Mouse (Mus musculus) E14TG2a.4 (cell line): ENCODE results near the gene Zfp981.
"Not testable (repeated sequence)": the region's sequence is repeated elsewhere in the genome, so short reads cannot be mapped to it uniquely, and the experiment has no call there.

ENCODE experiments used
- H3K27me3 ChIP-seq: 2 replicates; pipeline ENCODE4 v1.6.1; 2014; ENCODE audit warnings: low read length, control low read depth; ENCODE audit not compliant: insufficient read depth
- H3K36me3 ChIP-seq: 2 replicates; pipeline ENCODE4 v1.6.1; 2014; ENCODE audit warnings: low read length, control low read depth; ENCODE audit not compliant: insufficient read depth
- H3K4me1 ChIP-seq: replicated peaks from 2 replicates; pipeline ENCODE4 v1.6.1; 2014; ENCODE audit warnings: low read depth, low read length, control low read depth
- H3K4me3 ChIP-seq: replicated peaks from 2 replicates; pipeline ENCODE4 v1.5.1; 2014; ENCODE audit warnings: mild to moderate bottlenecking, low read length
- H3K9me3 ChIP-seq: 2 replicates; pipeline ENCODE4 v1.6.1; 2014; ENCODE audit warnings: low read length, control low read depth
- CTCF ChIP-seq: conservative IDR thresholded peaks from 2 replicates; pipeline ENCODE4 v1.5.1; 2014; ENCODE audit warnings: low read length
- NANOG ChIP-seq: IDR thresholded peaks from 2 replicates; pipeline ENCODE4 v1.6.1; 2014; ENCODE audit warnings: borderline replicate concordance, low read length, mixed read lengths
- POU5F1 ChIP-seq: IDR thresholded peaks from 2 replicates; pipeline ENCODE4 v1.6.1; 2014; ENCODE audit warnings: low read length, borderline replicate concordance

Gene Zfp981

DNA sequence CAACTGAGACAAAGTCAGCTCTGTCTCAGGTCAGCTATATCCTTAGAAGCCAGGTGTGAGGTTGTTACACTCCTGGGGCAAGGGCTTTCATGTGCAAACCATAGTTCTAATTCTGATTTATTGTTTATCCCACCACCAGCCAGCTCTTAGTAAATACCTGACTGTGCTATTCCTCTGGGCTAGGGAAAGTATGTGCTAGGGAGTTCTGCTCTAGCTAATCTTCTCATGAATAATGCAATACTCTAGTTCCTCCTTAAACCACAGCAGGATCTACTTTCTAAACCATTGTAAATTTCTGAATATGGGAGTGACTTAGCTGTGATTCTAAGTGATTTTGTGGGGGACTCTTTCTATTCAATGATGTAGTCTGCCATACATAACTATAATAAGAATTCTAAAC is 9.4 kb upstream of the Zfp981 start:
- Histone ChIP-seq H3K9me3 (peaks cover 18% of the 10 kb centered on the region), H3K4me1 (no peaks in the 10 kb centered on the region), H3K4me3 (no peak overlapping the region), H3K36me3 (no peaks in the 10 kb centered on the region), H3K27me3 (peaks cover 3% of the 10 kb centered on the region; the same call in 1 of the 2 replicates)
- TF ChIP-seq CTCF (no peak), POU5F1 (peak; percentile 78), NANOG (no peak)

DNA sequence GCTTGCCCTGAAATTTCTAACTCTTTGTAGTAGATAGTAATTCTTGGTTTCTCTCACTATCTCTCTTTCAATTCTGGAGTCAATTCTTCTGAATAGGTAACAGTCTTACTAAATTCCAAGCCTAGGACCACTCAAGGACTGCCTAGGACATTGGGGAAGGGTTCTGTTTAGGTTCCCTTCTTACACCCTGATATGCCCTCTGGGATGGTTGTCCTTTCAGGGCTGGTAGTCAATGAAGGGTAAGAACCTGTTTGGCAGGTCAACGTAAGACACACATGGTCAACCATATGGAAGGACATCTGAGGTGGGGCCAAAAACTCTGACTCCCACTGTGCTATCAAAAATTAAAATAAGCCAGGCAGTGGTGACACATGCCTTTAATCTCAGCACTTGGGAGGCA is 9.0 kb upstream of the Zfp981 start:
- Histone ChIP-seq H3K4me3 (no peak overlapping the region), H3K9me3 (peaks cover 23% of the 10 kb centered on the region), H3K36me3 (no peaks in the 10 kb centered on the region), H3K27me3 (peaks cover 3% of the 10 kb centered on the region; the same call in 1 of the 2 replicates), H3K4me1 (peaks cover 1% of the 10 kb centered on the region)
- TF ChIP-seq CTCF = no peak
- no peak for TF ChIP-seq NANOG
- TF ChIP-seq POU5F1 = no peak

DNA sequence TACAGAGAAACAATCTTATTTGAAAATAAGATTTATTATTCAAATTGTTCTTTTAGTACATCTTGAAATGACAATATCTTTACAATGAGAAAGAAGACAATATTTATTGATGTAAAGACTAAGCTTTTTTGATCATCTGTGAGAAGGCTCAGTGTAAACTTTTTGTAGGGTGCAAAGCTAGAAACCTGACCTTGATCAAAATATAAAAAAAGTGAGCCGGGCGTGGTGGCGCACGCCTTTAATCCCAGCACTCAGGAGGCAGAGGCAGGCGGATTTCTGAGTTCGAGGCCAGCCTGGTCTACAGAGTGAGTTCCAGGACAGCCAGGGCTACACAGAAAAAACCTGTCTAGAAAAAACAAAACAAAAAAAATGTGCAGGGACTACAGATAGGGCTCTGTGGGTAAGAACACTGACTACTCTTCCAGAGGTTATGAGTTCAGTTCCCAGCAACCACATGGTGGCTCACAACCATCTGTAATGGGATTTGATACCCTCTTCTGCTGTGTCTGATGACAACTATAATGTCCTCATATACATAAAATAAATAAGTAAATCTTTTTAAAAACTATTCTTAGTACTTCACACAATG is 8.4 kb upstream of the Zfp981 start:
- H3K27me3 ChIP-seq, H3K4me1 ChIP-seq, H3K4me3 ChIP-seq, H3K36me3 ChIP-seq: not testable (repeated sequence)
- H3K9me3 ChIP-seq = peaks cover 28% of the 10 kb centered on the region

DNA sequence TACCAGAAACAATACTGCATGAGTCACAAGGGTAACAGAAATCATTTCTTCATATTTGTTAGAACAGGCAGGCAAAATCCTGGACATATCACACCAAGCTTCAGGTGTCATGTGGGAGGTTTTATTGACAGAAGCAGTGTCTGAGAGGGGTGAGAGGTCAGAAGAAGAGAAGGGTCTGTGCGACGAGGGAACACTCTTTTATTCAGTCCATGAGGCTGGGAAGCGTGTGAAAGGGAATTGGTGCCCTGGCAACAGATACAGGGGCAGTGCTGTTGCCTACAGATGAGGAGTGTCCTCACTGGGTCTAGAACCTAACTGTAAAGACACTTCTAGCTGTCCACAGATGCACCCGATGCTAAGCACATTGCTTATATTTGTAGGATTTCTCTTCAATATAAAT is 6.8 kb upstream of the Zfp981 start:
- no peak overlapping the region for H3K4me3 ChIP-seq
- no peaks in the 10 kb centered on the region for H3K27me3 ChIP-seq
- H3K4me1 ChIP-seq = peaks cover 10% of the 10 kb centered on the region
- no peaks in the 10 kb centered on the region for H3K36me3 ChIP-seq
- peaks cover 28% of the 10 kb centered on the region for H3K9me3 ChIP-seq
- no peak for TF ChIP-seq POU5F1
- no peak for TF ChIP-seq NANOG
- TF ChIP-seq CTCF = no peak

DNA sequence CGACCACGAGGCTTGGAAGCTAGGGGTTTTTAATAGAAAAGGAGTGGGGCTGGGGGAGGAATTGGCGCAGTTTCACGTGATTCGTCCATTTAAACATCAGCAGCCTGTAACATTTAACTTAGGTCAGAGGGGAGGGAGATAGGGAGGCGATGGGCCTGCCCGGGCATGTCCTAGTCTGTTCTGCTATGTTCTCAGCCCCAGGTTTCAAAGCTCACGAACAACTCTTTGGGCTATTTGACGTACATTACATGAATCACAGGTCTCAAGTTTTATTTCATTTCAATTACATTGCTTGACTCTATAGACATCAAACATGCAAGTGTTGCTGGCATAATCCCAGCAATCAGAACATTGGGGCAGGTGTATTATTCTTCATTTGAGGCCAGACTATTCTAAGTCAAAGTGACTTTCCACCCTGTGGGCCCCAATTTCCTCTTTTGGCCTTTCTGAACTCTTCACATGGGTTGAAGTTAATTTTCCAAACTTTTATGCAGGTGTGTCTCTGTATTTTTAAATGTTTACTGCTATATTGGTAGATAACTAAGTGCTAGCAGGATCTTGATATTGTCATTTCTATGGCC is 4.0 kb upstream of the Zfp981 start:
- Histone ChIP-seq H3K9me3 (peaks cover 18% of the 10 kb centered on the region), H3K4me1 (peaks cover 17% of the 10 kb centered on the region)
- not testable (repeated sequence) for H3K27me3 ChIP-seq, H3K36me3 ChIP-seq, H3K4me3 ChIP-seq

DNA sequence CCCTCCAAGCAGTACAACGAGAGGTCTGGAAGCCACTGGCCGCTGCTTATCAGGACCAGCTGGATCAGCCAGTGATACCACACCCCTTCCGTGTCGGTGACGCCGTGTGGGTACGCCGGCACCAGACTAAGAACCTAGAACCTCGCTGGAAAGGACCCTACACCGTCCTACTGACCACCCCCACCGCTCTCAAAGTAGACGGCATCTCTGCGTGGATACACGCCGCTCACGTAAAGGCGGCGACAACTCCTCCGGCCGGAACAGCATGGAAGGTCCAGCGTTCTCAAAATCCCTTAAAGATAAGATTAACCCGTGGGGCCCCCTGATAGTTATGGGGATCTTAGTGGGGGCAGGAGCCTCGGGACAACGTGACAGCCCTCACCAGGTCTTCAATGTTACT is 7.2 kb downstream of the Zfp981 start:
- H3K27me3 ChIP-seq, H3K4me3 ChIP-seq, H3K9me3 ChIP-seq: not testable (repeated sequence)
- Histone ChIP-seq H3K4me1 (peaks cover 20% of the 10 kb centered on the region), H3K36me3 (peaks cover 10% of the 10 kb centered on the region)

DNA sequence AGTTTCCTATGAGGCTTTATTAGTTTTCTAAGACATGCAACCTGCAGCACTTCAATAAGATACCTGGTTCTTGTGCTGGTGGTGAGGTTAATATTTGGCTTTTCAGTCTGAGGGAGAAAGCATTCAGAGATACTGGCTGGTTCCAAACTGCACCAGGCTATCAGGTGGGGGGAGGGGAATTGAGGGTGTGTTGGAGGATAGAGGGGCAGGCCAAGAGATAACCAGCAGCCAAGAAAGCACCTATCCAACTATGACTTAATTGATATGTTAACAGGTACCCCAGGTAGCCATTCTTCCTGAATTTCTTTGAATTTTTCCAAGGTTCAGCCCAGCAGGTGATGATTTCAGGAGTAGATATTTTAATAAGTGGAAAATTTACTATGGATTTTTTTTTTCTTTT is 10.0 kb downstream of the Zfp981 start:
- H3K27me3 ChIP-seq, H3K9me3 ChIP-seq: not testable (repeated sequence)
- Histone ChIP-seq H3K4me1 (peaks cover 41% of the 10 kb centered on the region), H3K36me3 (peaks cover 21% of the 10 kb centered on the region), H3K4me3 (peak overlapping the region; percentile 66)
- 0 out of 2 replicates have a peak, but pooled peaks have one; percentile 17 for TF ChIP-seq NANOG

DNA sequence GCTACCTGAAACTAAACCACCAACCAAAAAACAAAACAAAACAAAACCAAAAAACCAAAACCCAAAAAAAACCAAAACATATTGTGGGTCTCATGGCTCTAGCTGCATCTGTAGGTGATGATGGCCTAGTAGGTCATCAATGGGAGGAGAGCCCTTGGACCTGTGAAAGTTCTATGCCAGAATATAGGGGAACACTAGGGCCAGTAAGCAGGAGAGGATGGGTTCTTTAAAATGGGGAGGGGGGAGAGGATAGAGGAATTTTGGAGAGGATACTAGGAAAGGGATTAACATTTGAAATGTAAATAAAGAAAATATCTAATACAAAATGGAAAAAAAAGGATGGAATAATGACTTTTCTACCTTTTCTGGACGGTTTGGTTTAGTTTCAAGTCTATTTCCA is 14.6 kb downstream of the Zfp981 start:
- Histone ChIP-seq H3K36me3 (peaks cover 60% of the 10 kb centered on the region), H3K4me3 (0 out of 2 replicates have a peak overlapping the region, but pooled peaks have one; percentile 79), H3K27me3 (no peaks in the 10 kb centered on the region), H3K9me3 (peaks cover 4% of the 10 kb centered on the region; the same call in 1 of the 2 replicates), H3K4me1 (peaks cover 42% of the 10 kb centered on the region)
- TF ChIP-seq POU5F1 = no peak
- TF ChIP-seq NANOG = no peak
- no peak for TF ChIP-seq CTCF

DNA sequence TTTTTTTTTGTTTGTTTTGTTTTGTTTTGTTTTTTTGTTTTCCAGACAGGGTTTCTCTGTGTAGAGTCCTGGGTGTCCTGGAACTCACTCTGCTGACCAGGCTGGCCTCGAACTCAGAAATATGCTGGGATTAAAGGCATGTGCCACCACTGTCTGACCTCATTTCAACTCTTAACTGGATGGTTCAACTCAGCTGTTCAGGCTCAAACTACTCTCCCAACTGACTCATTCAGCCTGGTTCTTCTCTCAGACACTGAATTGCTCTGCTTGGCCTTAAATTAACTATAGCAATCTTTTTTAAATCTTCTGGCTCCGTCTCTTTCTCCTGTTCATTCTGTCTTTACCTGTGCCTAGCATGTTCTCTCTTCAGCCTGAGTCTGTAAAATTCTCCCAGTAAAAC is 15.3 kb downstream of the Zfp981 start:
- peaks cover 66% of the 10 kb centered on the region for H3K36me3 ChIP-seq
- not testable (repeated sequence) for H3K4me3 ChIP-seq, H3K9me3 ChIP-seq, H3K27me3 ChIP-seq
- peaks cover 37% of the 10 kb centered on the region for H3K4me1 ChIP-seq

DNA sequence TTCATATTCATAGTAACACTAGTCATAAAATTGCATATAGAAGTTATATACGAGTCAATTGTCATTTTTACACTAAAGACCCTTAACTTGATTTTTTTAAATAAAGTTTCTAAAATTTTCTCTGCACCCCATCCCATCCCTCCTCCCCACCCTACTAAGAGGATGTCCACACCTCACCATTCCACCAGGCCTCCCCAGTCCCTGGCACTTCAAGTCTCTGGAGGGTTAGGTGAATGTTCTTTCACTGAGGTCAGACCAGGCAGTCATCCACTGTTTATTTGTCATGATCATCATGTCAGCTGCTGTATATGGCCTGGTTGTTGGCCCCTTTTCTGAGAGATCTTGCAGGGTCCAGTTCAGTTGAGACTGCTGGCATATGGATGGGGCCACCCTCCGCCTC is 18.9 kb downstream of the Zfp981 start:
- Histone ChIP-seq H3K9me3 (peaks cover 4% of the 10 kb centered on the region; the same call in 1 of the 2 replicates), H3K4me1 (peaks cover 11% of the 10 kb centered on the region), H3K27me3 (no peaks in the 10 kb centered on the region), H3K36me3 (peaks cover 75% of the 10 kb centered on the region), H3K4me3 (no peak overlapping the region)
- TF ChIP-seq POU5F1 (no peak), CTCF (no peak), NANOG (no peak)
